Mouse (Mus musculus) ES-E14 (cell line): ENCODE data around the gene Furin.

Experiments
- CHD2 ChIP-seq: IDR thresholded peaks from 2 replicates; pipeline ENCODE4 v1.6.1; 2014; ENCODE audit warnings: mild to moderate bottlenecking, low read depth, low read length, inconsistent platforms
- ZC3H11A ChIP-seq: IDR thresholded peaks from 2 replicates; pipeline ENCODE4 v1.6.1; 2012; ENCODE audit warnings: low read depth, mild to moderate bottlenecking, inconsistent platforms, low read length, borderline replicate concordance
- ZNF384 ChIP-seq: IDR thresholded peaks from 2 replicates; pipeline ENCODE4 v1.6.1; 2012; ENCODE audit warnings: low read depth, low read length, inconsistent platforms

GRCm38 (mm10) chr7:80375376-80376039, 29.7 kb downstream of the Furin start:
- TF ChIP-seq CHD2: no peak
- no peak for TF ChIP-seq ZC3H11A
- TF ChIP-seq ZNF384: no peak
